Mouse (Mus musculus) liver, embryonic 13.5 days (tissue): ENCODE data around the gene Hcls1. TPM values are rescaled to one million over a fixed set of nuclear protein-coding genes. Genes with fewer than 3 reads are reported as not detected.

Experiments
- ATAC-seq: fragments of 200-750 bp; cut with Nextera tagmentation; 2 replicates; pipeline ENCODE4 v1.8.0; 2017; ENCODE audit warnings: low read depth, mild to moderate bottlenecking, moderate number of reproducible peaks, moderate library complexity
- DNase-seq: peaks from one replicate; pipeline ENCODE4 v3.0.0; 2022
- H3K27ac ChIP-seq: fragments of 300-500 bp; sonication (generic); 2 replicates; pipeline ENCODE4 v1.5.1; 2015; ENCODE audit warnings: moderate library complexity, mild to moderate bottlenecking, inconsistent platforms
- H3K27me3 ChIP-seq: fragments of 300-500 bp; sonication (generic); 2 replicates; pipeline ENCODE4 v1.6.1; 2015; ENCODE audit warnings: mild to moderate bottlenecking, inconsistent platforms
- H3K36me3 ChIP-seq: fragments of 300-500 bp; sonication (generic); 2 replicates; pipeline ENCODE4 v1.6.1; 2015; ENCODE audit warnings: mild to moderate bottlenecking, inconsistent platforms
- H3K4me1 ChIP-seq: fragments of 300-500 bp; sonication (generic); replicated peaks from 2 replicates; pipeline ENCODE4 v1.6.1; 2015; ENCODE audit warnings: inconsistent platforms
- H3K4me2 ChIP-seq: fragments of 300-500 bp; sonication (generic); 2 replicates; pipeline ENCODE4 v1.6.1; 2015; ENCODE audit warnings: inconsistent platforms, mild to moderate bottlenecking, moderate library complexity
- H3K4me3 ChIP-seq: fragments of 300-500 bp; sonication (generic); replicated peaks from 2 replicates; pipeline ENCODE4 v1.5.1; 2015; ENCODE audit warnings: mild to moderate bottlenecking, inconsistent platforms
- H3K9ac ChIP-seq: fragments of 300-500 bp; sonication (generic); 2 replicates; pipeline ENCODE4 v1.6.1; 2015; ENCODE audit warnings: mild to moderate bottlenecking, inconsistent platforms
- H3K9me3 ChIP-seq: fragments of 300-500 bp; sonication (generic); replicated peaks from 2 replicates; pipeline ENCODE4 v1.6.1; 2016; ENCODE audit warnings: inconsistent platforms
- WGBS: fragments of 180-500 bp; shearing (Covaris S2); methylation state at CpG from one replicate; pipeline ENCODE4 v1.1.7; 2015; ENCODE audit not compliant: insufficient replicate concordance; 5-methylcytosine and 5-hydroxymethylcytosine counted together
- polyA plus RNA-seq: library from polyadenylated mRNA; unstranded; fragments of >200 nt; fragmentation: Nextera tagmentation; extraction: Ambion mirVana; gene quantifications from 2 replicates; pipeline ENCODE4 v1.2.1, GENCODE M21; 2015

Hcls1 gene
- polyA plus RNA-seq, 1 experiment from 2014 or later = 12.6 TPM

- H3K4me1 ChIP-seq = no peaks in the 10 kb centered on the region
- WGBS = 47% methylated on average over 9 of the region's 9 CpGs
- no peak overlapping the region for H3K9ac ChIP-seq
- DNase-seq = no peak
- no peaks in the 10 kb centered on the region for H3K27me3 ChIP-seq
- no peaks in the 10 kb centered on the region for H3K9me3 ChIP-seq
- no peak for ATAC-seq
- no peak overlapping the region for H3K4me2 ChIP-seq
- no peak overlapping the region for H3K4me3 ChIP-seq
- no peak overlapping the region for H3K27ac ChIP-seq
- H3K36me3 ChIP-seq = no peaks in the 10 kb centered on the region
These were observed 64.7 kb downstream of the Hcls1 start for GRCm38 (mm10) chr16:36999366-36999972.

- H3K4me2 ChIP-seq = no peak overlapping the region
- 66% methylated on average over 6 of the region's 6 CpGs for WGBS
- peaks cover 27% of the 10 kb centered on the region for H3K4me1 ChIP-seq
- H3K36me3 ChIP-seq = peaks cover 5% of the 10 kb centered on the region; the same call in 1 of the 2 replicates
- ATAC-seq = no peak
- no peaks in the 10 kb centered on the region for H3K9me3 ChIP-seq
- H3K9ac ChIP-seq = no peak overlapping the region
- DNase-seq = no peak
- H3K27ac ChIP-seq = no peak overlapping the region
- no peak overlapping the region for H3K4me3 ChIP-seq
- no peaks in the 10 kb centered on the region for H3K27me3 ChIP-seq
These were observed 74.5 kb downstream of the Hcls1 start for GRCm38 (mm10) chr16:37009262-37009661.

GRCm38 (mm10) chr16:37010370-37010769, 75.6 kb downstream of the Hcls1 start:
- peaks cover 16% of the 10 kb centered on the region; the same call in 1 of the 2 replicates for H3K36me3 ChIP-seq
- ATAC-seq (no peak), DNase-seq (peak; percentile 14)
- peaks cover 30% of the 10 kb centered on the region for H3K4me1 ChIP-seq
- no peaks in the 10 kb centered on the region for H3K27me3 ChIP-seq
- no peak overlapping the region for H3K27ac ChIP-seq
- H3K4me2 ChIP-seq = no peak overlapping the region
- H3K9ac ChIP-seq = no peak overlapping the region
- WGBS = 37% methylated on average over 4 of the region's 4 CpGs
- H3K4me3 ChIP-seq = no peak overlapping the region
- H3K9me3 ChIP-seq = no peaks in the 10 kb centered on the region

GRCm38 (mm10) chr16:37011061-37011921, 76.5 kb downstream of the Hcls1 start, which contains the start of gene Polq:
TSS of gene Polq (plus strand) at chr16:37011786.
- peak within 1 kb of the TSS; percentile 60 for H3K27ac ChIP-seq
- H3K27me3 ChIP-seq = no peaks in the 10 kb centered on the region
- peaks cover 23% of the 10 kb centered on the region for H3K36me3 ChIP-seq
- no peaks in the 10 kb centered on the region for H3K9me3 ChIP-seq
- WGBS = 3% methylated on average over 30 of the region's 30 CpGs
- peak within 1 kb of the TSS; percentile 92 for H3K9ac ChIP-seq
- H3K4me3 ChIP-seq = peak within 1 kb of the TSS; percentile 95
- peak; percentile 91 for DNase-seq
- peaks cover 30% of the 10 kb centered on the region for H3K4me1 ChIP-seq
- H3K4me2 ChIP-seq = peak within 1 kb of the TSS; percentile 71
- ATAC-seq = peak; percentile 98

- peak overlapping the region; percentile 95 for H3K4me3 ChIP-seq
- ATAC-seq = peak; percentile 74
- peak overlapping the region; percentile 92 for H3K9ac ChIP-seq
- no peaks in the 10 kb centered on the region for H3K27me3 ChIP-seq
- H3K36me3 ChIP-seq = peaks cover 23% of the 10 kb centered on the region
- H3K27ac ChIP-seq = peak overlapping the region; percentile 60
- peak overlapping the region; percentile 71 for H3K4me2 ChIP-seq
- DNase-seq = no peak
- under 1% methylated on average over 26 of the region's 26 CpGs for WGBS
- H3K9me3 ChIP-seq = no peaks in the 10 kb centered on the region
- peaks cover 30% of the 10 kb centered on the region for H3K4me1 ChIP-seq
These were observed 77.1 kb downstream of the Hcls1 start for GRCm38 (mm10) chr16:37011922-37012289.

GRCm38 (mm10) chr16:37012336-37012735, 77.6 kb downstream of the Hcls1 start:
- H3K9ac ChIP-seq = peak overlapping the region; percentile 92
- H3K36me3 ChIP-seq = peaks cover 23% of the 10 kb centered on the region
- peak overlapping the region; percentile 71 for H3K4me2 ChIP-seq
- ATAC-seq (peak; percentile 40), DNase-seq (peak; percentile 5)
- H3K9me3 ChIP-seq = no peaks in the 10 kb centered on the region
- H3K27ac ChIP-seq = peak overlapping the region; percentile 60
- H3K4me3 ChIP-seq = peak overlapping the region; percentile 95
- H3K4me1 ChIP-seq = peaks cover 30% of the 10 kb centered on the region
- no peaks in the 10 kb centered on the region for H3K27me3 ChIP-seq
- 18% methylated on average over 5 of the region's 5 CpGs for WGBS

Other genes with a start within 250 kb of the Hcls1 start
- 0.03 and 0.13 TPM in 2 replicates for gene Ildr1, start 241.0 kb upstream of the Hcls1 start, polyA plus RNA-seq
- 1.9 TPM in 2 replicates for gene Slc15a2, start 150.0 kb upstream of the Hcls1 start, polyA plus RNA-seq
- 10.2 and 10.9 TPM in 2 replicates for gene Iqcb1, start 106.6 kb upstream of the Hcls1 start, polyA plus RNA-seq
- 0.41 and 0.59 TPM in 2 replicates for gene Eaf2, start 60.0 kb upstream of the Hcls1 start, polyA plus RNA-seq
- 30.7 and 31.0 TPM in 2 replicates for gene Golgb1, start 59.8 kb upstream of the Hcls1 start, polyA plus RNA-seq
- not detected in 2 replicates for gene Fbxo40, start 55.5 kb downstream of the Hcls1 start, polyA plus RNA-seq
- gene Polq, start 76.8 kb downstream of the Hcls1 start, polyA plus RNA-seq = 9.4 and 12.2 TPM in 2 replicates